Mouse (Mus musculus) hindbrain, embryonic 12.5 days (tissue): ENCODE data around the gene Vipas39. TPM values are rescaled to one million over a fixed set of nuclear protein-coding genes. Genes with fewer than 3 reads are reported as not detected.

ENCODE experiments used
- microRNA-seq: library from miRNA; unstranded; fragments of <30 nt; microRNA quantifications from one replicate; pipeline ENCODE4, GENCODE M21; 2017
- polyA plus RNA-seq: library from polyadenylated mRNA; unstranded; fragments of >200 nt; fragmentation: Nextera tagmentation; extraction: Ambion mirVana; gene quantifications from 2 replicates; pipeline ENCODE4 v1.2.1, GENCODE M21; 2016

Vipas39 gene
- polyA plus RNA-seq, 1 experiment from 2014 or later = 60.0 TPM

Small RNA genes lying within 50 kb of the gene (microRNA-seq; reads per million reads assigned to microRNA genes)
- gene Gm47293 = not detected

Other genes starting within 250 kb of the Vipas39 start
- gene Tmem63c, start 244.9 kb downstream of the Vipas39 start, polyA plus RNA-seq = 1.8 and 2.3 TPM in 2 replicates
- 0.33 and 0.43 TPM in 2 replicates for gene Ngb, start 163.7 kb downstream of the Vipas39 start, polyA plus RNA-seq
- gene Gstz1, start 119.1 kb downstream of the Vipas39 start, polyA plus RNA-seq = 24.1 and 24.6 TPM in 2 replicates
- gene Pomt2, start 118.3 kb downstream of the Vipas39 start, polyA plus RNA-seq = 16.2 and 17.7 TPM in 2 replicates
- 1.6 and 2.5 TPM in 2 replicates for gene Samd15, start 66.5 kb downstream of the Vipas39 start, polyA plus RNA-seq
- gene Tmed8, start 65.8 kb downstream of the Vipas39 start, polyA plus RNA-seq = 5.4 and 6.0 TPM in 2 replicates
- 1.6 and 1.8 TPM in 2 replicates for gene Noxred1, start 27.5 kb downstream of the Vipas39 start, polyA plus RNA-seq
- gene Ahsa1, start 223 bp upstream of the Vipas39 start, polyA plus RNA-seq = 181 and 187 TPM in 2 replicates
- gene Ism2, start 33.4 kb upstream of the Vipas39 start, polyA plus RNA-seq = 1.0 and 1.1 TPM in 2 replicates
- gene Sptlc2, start 122.1 kb upstream of the Vipas39 start, polyA plus RNA-seq = 72.2 and 77.7 TPM in 2 replicates
- gene Slirp, start 177.6 kb upstream of the Vipas39 start, polyA plus RNA-seq = 241 and 269 TPM in 2 replicates
- 48.1 and 53.9 TPM in 2 replicates for gene Alkbh1, start 177.8 kb upstream of the Vipas39 start, polyA plus RNA-seq
- 132 and 134 TPM in 2 replicates for gene Snw1, start 206.0 kb upstream of the Vipas39 start, polyA plus RNA-seq
- not detected in 2 replicates for gene Gm5788, start 228.5 kb upstream of the Vipas39 start, polyA plus RNA-seq
- not detected in 2 replicates for gene Gm8300, start 248.1 kb upstream of the Vipas39 start, polyA plus RNA-seq